Mouse (Mus musculus): ENCODE data around the gene Aqp12. TPM values are rescaled to one million over a fixed set of nuclear protein-coding genes. Genes with fewer than 3 reads are reported as not detected.

Aqp12 gene
- polyA plus RNA-seq, 1 experiment from 2014 or later = not detected

- WGBS = 79% methylated on average over 7 of the region's 7 CpGs
- H3K9ac ChIP-seq (replicated peaks; ENCODE audit: low read depth, low read length) = no peak overlapping the region
- H3K4me2 ChIP-seq (ENCODE audit: low read depth, low read length) = no peak overlapping the region
- no peaks in the 10 kb centered on the region for H3K36me3 ChIP-seq (ENCODE audit: control insufficient read depth, insufficient read depth, low read length)
- ATAC-seq (ENCODE audit: low read depth) = no peak
- H3K4me3 ChIP-seq (ENCODE audit: low read depth, low read length) = no peak overlapping the region
- no peaks in the 10 kb centered on the region for H3K4me1 ChIP-seq (ENCODE audit: control insufficient read depth, insufficient read depth, low read length)
- H3K27me3 ChIP-seq (ENCODE audit: control insufficient read depth, insufficient read depth, low read length) = no peaks in the 10 kb centered on the region
- H3K9me3 ChIP-seq (ENCODE audit: control insufficient read depth, low read length) = no peaks in the 10 kb centered on the region
- no peak overlapping the region for H3K27ac ChIP-seq (ENCODE audit: low read depth, low read length)
Observed at GRCm38 (mm10) chr1:92981056-92981845, 24.9 kb upstream of the Aqp12 start.

- 95% methylated on average over 17 of the region's 17 CpGs for WGBS
- no peaks in the 10 kb centered on the region for H3K4me1 ChIP-seq (ENCODE audit: control insufficient read depth, insufficient read depth, low read length)
- no peak for ATAC-seq (ENCODE audit: low read depth)
Observed at GRCm38 (mm10) chr1:92982931-92983605, 23.1 kb upstream of the Aqp12 start.

DNA sequence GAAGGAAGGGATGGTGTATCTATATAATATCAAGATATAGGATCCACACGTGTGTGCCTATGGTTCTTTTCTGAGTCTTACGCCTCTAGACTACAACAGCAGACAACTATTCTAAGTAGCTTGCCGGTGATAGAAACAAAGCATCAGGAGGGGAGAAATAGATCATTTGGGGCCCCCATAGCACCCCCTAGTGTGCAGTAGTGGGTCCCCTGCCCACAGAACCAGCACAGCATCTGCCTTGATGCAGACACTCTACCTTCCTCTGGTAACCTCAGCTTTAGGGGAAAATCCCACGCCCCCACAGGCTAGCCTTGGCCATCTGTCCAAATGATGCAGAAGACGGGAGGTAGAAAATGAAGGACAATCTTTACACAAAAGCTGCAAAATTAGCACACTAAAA, 21.1 kb upstream of the Aqp12 start:
- Histone ChIP-seq H3K4me1 (ENCODE audit: control insufficient read depth, insufficient read depth, low read length) (no peaks in the 10 kb centered on the region), H3K9me3 (ENCODE audit: control insufficient read depth, low read length) (no peaks in the 10 kb centered on the region), H3K27me3 (ENCODE audit: control insufficient read depth, insufficient read depth, low read length) (no peaks in the 10 kb centered on the region), H3K4me3 (ENCODE audit: low read depth, low read length) (no peak overlapping the region), H3K27ac (ENCODE audit: low read depth, low read length) (no peak overlapping the region), H3K9ac (replicated peaks; ENCODE audit: low read depth, low read length) (no peak overlapping the region), H3K36me3 (ENCODE audit: control insufficient read depth, insufficient read depth, low read length) (no peaks in the 10 kb centered on the region), H3K4me2 (ENCODE audit: low read depth, low read length) (no peak overlapping the region)
- WGBS = 90% methylated on average over 5 of the region's 5 CpGs
- no peak for ATAC-seq (ENCODE audit: low read depth)

More at GRCm38 (mm10) chr1:92982931-92983605, 23.1 kb upstream of the Aqp12 start:
- Histone ChIP-seq H3K9ac (replicated peaks; ENCODE audit: low read depth, low read length) (no peak overlapping the region), H3K9me3 (ENCODE audit: control insufficient read depth, low read length) (no peaks in the 10 kb centered on the region), H3K4me3 (ENCODE audit: low read depth, low read length) (no peak overlapping the region), H3K36me3 (ENCODE audit: control insufficient read depth, insufficient read depth, low read length) (no peaks in the 10 kb centered on the region), H3K27me3 (ENCODE audit: control insufficient read depth, insufficient read depth, low read length) (no peaks in the 10 kb centered on the region), H3K4me2 (ENCODE audit: low read depth, low read length) (no peak overlapping the region), H3K27ac (ENCODE audit: low read depth, low read length) (no peak overlapping the region)

- Histone ChIP-seq H3K27ac (ENCODE audit: low read depth, low read length) (no peak overlapping the region), H3K9me3 (ENCODE audit: control insufficient read depth, low read length) (no peaks in the 10 kb centered on the region), H3K36me3 (ENCODE audit: control insufficient read depth, insufficient read depth, low read length) (no peaks in the 10 kb centered on the region), H3K9ac (replicated peaks; ENCODE audit: low read depth, low read length) (no peak overlapping the region), H3K4me1 (ENCODE audit: control insufficient read depth, insufficient read depth, low read length) (no peaks in the 10 kb centered on the region), H3K4me3 (ENCODE audit: low read depth, low read length) (no peak overlapping the region), H3K27me3 (ENCODE audit: control insufficient read depth, insufficient read depth, low read length) (no peaks in the 10 kb centered on the region), H3K4me2 (ENCODE audit: low read depth, low read length) (no peak overlapping the region)
- 83% methylated on average over 4 of the region's 4 CpGs for WGBS
- ATAC-seq (ENCODE audit: low read depth) = no peak
Observed at GRCm38 (mm10) chr1:92988894-92989293, 17.2 kb upstream of the Aqp12 start.

- H3K9me3 ChIP-seq (ENCODE audit: control insufficient read depth, low read length) = no peaks in the 10 kb centered on the region
- 44% methylated on average over 4 of the region's 4 CpGs for WGBS
- H3K4me2 ChIP-seq (ENCODE audit: low read depth, low read length) = no peak overlapping the region
- H3K36me3 ChIP-seq (ENCODE audit: control insufficient read depth, insufficient read depth, low read length) = no peaks in the 10 kb centered on the region
- no peak overlapping the region for H3K27ac ChIP-seq (ENCODE audit: low read depth, low read length)
- no peaks in the 10 kb centered on the region for H3K27me3 ChIP-seq (ENCODE audit: control insufficient read depth, insufficient read depth, low read length)
- no peak overlapping the region for H3K9ac ChIP-seq (replicated peaks; ENCODE audit: low read depth, low read length)
- ATAC-seq (ENCODE audit: low read depth) = no peak
- no peaks in the 10 kb centered on the region for H3K4me1 ChIP-seq (ENCODE audit: control insufficient read depth, insufficient read depth, low read length)
- H3K4me3 ChIP-seq (ENCODE audit: low read depth, low read length) = no peak overlapping the region
Observed at GRCm38 (mm10) chr1:92989891-92990290, 16.2 kb upstream of the Aqp12 start.

DNA sequence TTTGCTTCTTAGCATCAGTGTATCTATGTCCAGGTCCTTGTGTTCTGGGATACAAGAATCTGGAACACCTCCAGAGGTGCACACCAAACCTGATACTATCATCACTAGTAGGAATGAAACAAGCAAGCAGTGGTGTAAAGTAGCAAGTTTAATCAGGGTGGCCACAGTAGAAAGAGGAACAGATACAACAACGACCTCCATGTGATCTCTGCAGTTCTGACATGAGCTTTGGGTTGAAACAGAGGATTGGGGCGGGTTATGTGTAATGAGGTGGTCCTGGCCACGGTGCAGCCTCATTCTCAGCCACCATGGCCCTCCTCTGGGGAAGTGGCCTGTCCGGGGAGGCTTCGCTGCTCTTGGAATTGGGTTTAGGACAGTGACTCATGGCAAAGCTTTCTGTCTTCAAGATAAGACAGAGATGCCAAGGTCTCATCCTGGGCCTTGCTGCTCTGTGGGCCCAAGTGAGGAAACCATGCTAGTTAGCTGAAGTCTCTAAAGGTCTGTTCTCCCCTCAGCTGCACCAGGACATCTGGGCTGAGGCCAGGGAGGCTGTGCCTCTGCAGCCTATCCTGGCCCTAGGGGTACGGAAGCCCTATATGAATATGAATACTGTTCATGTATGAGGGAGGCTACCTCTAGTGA, 13.8 kb upstream of the Aqp12 start:
- Histone ChIP-seq H3K27ac (ENCODE audit: low read depth, low read length) (no peak overlapping the region), H3K9ac (replicated peaks; ENCODE audit: low read depth, low read length) (no peak overlapping the region), H3K4me2 (ENCODE audit: low read depth, low read length) (no peak overlapping the region), H3K4me3 (ENCODE audit: low read depth, low read length) (no peak overlapping the region), H3K4me1 (ENCODE audit: control insufficient read depth, insufficient read depth, low read length) (no peaks in the 10 kb centered on the region), H3K9me3 (ENCODE audit: control insufficient read depth, low read length) (no peaks in the 10 kb centered on the region), H3K27me3 (ENCODE audit: control insufficient read depth, insufficient read depth, low read length) (no peaks in the 10 kb centered on the region), H3K36me3 (ENCODE audit: control insufficient read depth, insufficient read depth, low read length) (no peaks in the 10 kb centered on the region)
- WGBS = 91% methylated on average over 6 of the region's 6 CpGs
- no peak for ATAC-seq (ENCODE audit: low read depth)

- Histone ChIP-seq H3K9me3 (ENCODE audit: control insufficient read depth, low read length) (no peaks in the 10 kb centered on the region), H3K4me2 (ENCODE audit: low read depth, low read length) (no peak overlapping the region), H3K27ac (ENCODE audit: low read depth, low read length) (no peak overlapping the region), H3K36me3 (ENCODE audit: control insufficient read depth, insufficient read depth, low read length) (no peaks in the 10 kb centered on the region), H3K4me3 (ENCODE audit: low read depth, low read length) (no peak overlapping the region), H3K27me3 (ENCODE audit: control insufficient read depth, insufficient read depth, low read length) (no peaks in the 10 kb centered on the region), H3K4me1 (ENCODE audit: control insufficient read depth, insufficient read depth, low read length) (no peaks in the 10 kb centered on the region), H3K9ac (replicated peaks; ENCODE audit: low read depth, low read length) (no peak overlapping the region)
- WGBS = 72% methylated on average over 2 of the region's 2 CpGs
- ATAC-seq (ENCODE audit: low read depth) = no peak
Observed at GRCm38 (mm10) chr1:92992880-92993279, 13.3 kb upstream of the Aqp12 start.

DNA sequence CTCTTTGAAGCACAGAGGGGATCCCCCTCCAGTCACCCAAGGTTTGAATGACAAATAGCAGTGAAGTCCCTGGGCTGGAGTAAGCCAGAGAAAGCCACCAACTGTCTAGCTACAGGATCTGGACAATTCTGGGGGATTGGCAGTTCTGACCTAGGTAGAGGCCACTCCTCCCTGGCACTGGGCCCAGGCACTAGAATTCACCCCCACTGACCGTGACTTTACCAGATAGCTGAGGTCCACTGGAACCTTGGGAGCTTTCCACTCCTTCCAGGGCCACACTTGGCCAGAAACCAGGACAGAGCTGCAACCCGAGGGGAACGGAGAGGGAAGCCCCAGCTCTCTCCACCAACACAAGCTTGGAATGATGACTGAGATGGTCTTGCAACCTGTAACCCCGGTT, 3.1 kb downstream of the Aqp12 start:
- Histone ChIP-seq H3K27me3 (ENCODE audit: control insufficient read depth, insufficient read depth, low read length) (no peaks in the 10 kb centered on the region), H3K4me3 (ENCODE audit: low read depth, low read length) (no peak overlapping the region), H3K36me3 (ENCODE audit: control insufficient read depth, insufficient read depth, low read length) (no peaks in the 10 kb centered on the region), H3K4me2 (ENCODE audit: low read depth, low read length) (no peak overlapping the region), H3K4me1 (ENCODE audit: control insufficient read depth, insufficient read depth, low read length) (no peaks in the 10 kb centered on the region), H3K27ac (ENCODE audit: low read depth, low read length) (no peak overlapping the region), H3K9me3 (ENCODE audit: control insufficient read depth, low read length) (no peaks in the 10 kb centered on the region), H3K9ac (replicated peaks; ENCODE audit: low read depth, low read length) (no peak overlapping the region)
- 79% methylated on average over 4 of the region's 4 CpGs for WGBS
- no peak for ATAC-seq (ENCODE audit: low read depth)

GRCm38 (mm10) chr1:93010731-93011130, 4.6 kb downstream of the Aqp12 start:
- no peaks in the 10 kb centered on the region for H3K9me3 ChIP-seq (ENCODE audit: control insufficient read depth, low read length)
- no peak overlapping the region for H3K4me3 ChIP-seq (ENCODE audit: low read depth, low read length)
- WGBS = 41% methylated on average over 3 of the region's 3 CpGs
- no peaks in the 10 kb centered on the region for H3K4me1 ChIP-seq (ENCODE audit: control insufficient read depth, insufficient read depth, low read length)
- no peak overlapping the region for H3K4me2 ChIP-seq (ENCODE audit: low read depth, low read length)
- no peak overlapping the region for H3K27ac ChIP-seq (ENCODE audit: low read depth, low read length)
- H3K36me3 ChIP-seq (ENCODE audit: control insufficient read depth, insufficient read depth, low read length) = no peaks in the 10 kb centered on the region
- H3K9ac ChIP-seq (replicated peaks; ENCODE audit: low read depth, low read length) = no peak overlapping the region
- H3K27me3 ChIP-seq (ENCODE audit: control insufficient read depth, insufficient read depth, low read length) = no peaks in the 10 kb centered on the region
- ATAC-seq (ENCODE audit: low read depth) = no peak

All from neural tube, embryonic 14.5 days (tissue).